Mouse (Mus musculus) heart, adult 2 months (tissue): ENCODE results near the gene Shb. TPM values are rescaled to one million over a fixed set of nuclear protein-coding genes. Genes with fewer than 3 reads are reported as not detected.

Experiments
- DNase-seq, 2 experiments: peaks; one replicate each; pipeline ENCODE4 v3.0.0; 2021
- H3K27ac ChIP-seq: fragments of 200-600 bp; 2 replicates; pipeline ENCODE4 v1.8.1; 2022
- H3K27me3 ChIP-seq: fragments of 200-500 bp; 2 replicates; pipeline ENCODE4 v1.6.1; 2012; ENCODE audit warnings: mild to moderate bottlenecking, low read length, inconsistent platforms, mixed read lengths; ENCODE audit not compliant: control insufficient read depth, insufficient read depth
- H3K36me3 ChIP-seq: fragments of 200-500 bp; 2 replicates; pipeline ENCODE4 v1.6.1; 2012; ENCODE audit warnings: low read length, inconsistent platforms; ENCODE audit not compliant: control insufficient read depth, insufficient read depth
- H3K4me1 ChIP-seq: fragments of 200-500 bp; 2 replicates; pipeline ENCODE4 v1.6.1; 2011; ENCODE audit warnings: low read length; ENCODE audit not compliant: control insufficient read depth, insufficient read depth
- H3K4me3 ChIP-seq: fragments of 200-600 bp; 2 replicates; pipeline ENCODE4 v1.8.1; 2022
- H3K79me2 ChIP-seq: fragments of 200-500 bp; replicated peaks from 2 replicates; pipeline ENCODE4 v1.6.1; 2012; ENCODE audit warnings: mild to moderate bottlenecking, inconsistent platforms, low read length, moderate library complexity, mixed read lengths; ENCODE audit not compliant: control insufficient read depth, insufficient read depth
- H3K9ac ChIP-seq: fragments of 200-500 bp; 2 replicates; pipeline ENCODE4 v1.6.1; 2012; ENCODE audit warnings: low read depth, mild to moderate bottlenecking, control low read depth, inconsistent platforms, low read length, mixed read lengths
- CTCF ChIP-seq: fragments of 200-600 bp; IDR thresholded peaks from 2 replicates; pipeline ENCODE4 v1.8.1; 2022; ENCODE audit warnings: antibody characterized with exemption, mild to moderate bottlenecking, moderate library complexity
- EP300 ChIP-seq: fragments of 200-500 bp; IDR thresholded peaks from 2 replicates; pipeline ENCODE4 v1.6.1; 2011; ENCODE audit warnings: low read depth, low read length, control low read depth; ENCODE audit not compliant: insufficient read depth
- POLR2A ChIP-seq: fragments of 200-500 bp; IDR thresholded peaks from 2 replicates; pipeline ENCODE4 v1.6.1; 2011; ENCODE audit warnings: mild to moderate bottlenecking, low read depth, low read length, control low read depth; ENCODE audit not compliant: insufficient read depth
- whole genome bisulfite sequencing: fragments of 180-500 bp; shearing (Covaris S2); methylation state at CpG from one replicate; pipeline ENCODE4 v1.1.7; 2018; 5-methylcytosine and 5-hydroxymethylcytosine counted together
- intact Hi-C: fragments of 180-260 bp; cut with DNase I; formaldehyde crosslinking; loops from one replicate; pipeline ENCODE4 v1.15.1; 2025
- long read RNA-seq: library from polyadenylated mRNA; stranded (forward); transcript quantifications from one replicate; pipeline ENCODE4 v2.0.0, GENCODE M21; 2021
- polyA plus RNA-seq: library from polyadenylated mRNA; depleted of rRNA; stranded (reverse); fragments of >200 nt; gene quantifications from 2 replicates; pipeline ENCODE4 v1.2.3, GENCODE M21; 2012; rRNA removed
- total RNA-seq, 2 experiments: library from RNA; stranded (reverse); gene quantifications; 2 replicates each; pipeline ENCODE4 v1.2.3; 2021

Gene Shb
- 10 to 100 TPM; 27.2 to 43.0 TPM for total RNA-seq
- polyA plus RNA-seq = 19.2 and 19.4 TPM in 2 replicates
- long read RNA-seq, transcript Shb-201 (6 exons, 2,244 nt) = major isoform, 62 of 69 reads
- long read RNA-seq, partial matches to known transcripts = 2 of 69 reads
- long read RNA-seq, other reads (novel, unspliced or antisense) = 5 of 69 reads

DNA sequence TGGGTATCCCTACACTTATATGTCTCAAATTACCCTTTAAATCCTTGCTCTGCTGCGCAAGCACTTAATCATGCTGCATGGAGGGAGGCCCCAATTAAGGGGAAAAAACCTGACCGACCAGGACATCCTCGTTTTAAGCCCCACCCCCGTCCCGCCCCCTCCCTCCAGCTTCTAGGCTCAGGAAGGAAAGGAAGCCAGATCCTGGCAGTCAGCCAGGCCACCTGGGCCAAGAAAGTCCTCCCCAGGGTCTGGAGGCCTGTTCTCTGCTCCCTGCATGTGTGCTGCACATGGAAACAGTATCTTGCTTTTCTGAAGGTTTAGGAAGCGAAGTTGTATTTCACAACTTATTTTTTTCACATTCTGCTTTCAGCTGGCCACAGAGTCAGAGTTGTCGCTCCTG is at the start of gene Shb:
Shb (minus strand) TSS at position 96 of the 400 bp plus-strand sequence.
- Histone ChIP-seq H3K9ac (no peak within 1 kb of the TSS; the same call in 1 of the 2 replicates), H3K27me3 (no peaks in the 10 kb centered on the region), H3K27ac (peak within 1 kb of the TSS; percentile 93), H3K79me2 (no peaks in the 10 kb centered on the region), H3K4me3 (peak within 1 kb of the TSS; percentile 86), H3K36me3 (peaks cover 2% of the 10 kb centered on the region), H3K4me1 (peaks cover 11% of the 10 kb centered on the region)
- peak; percentile 86 to 88 for DNase-seq
- intact Hi-C loops = loop anchor here (5.0 to 10.0 kb wide), 3 partner anchors 95 to 518 kb away; partner anchors contain the start of genes Polr1e, Tomm5 and Zbtb5
- TF ChIP-seq POLR2A (peak; percentile 43; the same call in 1 of the 2 replicates), EP300 (0 out of 2 replicates have a peak, but pooled peaks have one; percentile 35), CTCF (no peak)
- 13% methylated on average over 7 of the region's 7 CpGs for WGBS

DNA sequence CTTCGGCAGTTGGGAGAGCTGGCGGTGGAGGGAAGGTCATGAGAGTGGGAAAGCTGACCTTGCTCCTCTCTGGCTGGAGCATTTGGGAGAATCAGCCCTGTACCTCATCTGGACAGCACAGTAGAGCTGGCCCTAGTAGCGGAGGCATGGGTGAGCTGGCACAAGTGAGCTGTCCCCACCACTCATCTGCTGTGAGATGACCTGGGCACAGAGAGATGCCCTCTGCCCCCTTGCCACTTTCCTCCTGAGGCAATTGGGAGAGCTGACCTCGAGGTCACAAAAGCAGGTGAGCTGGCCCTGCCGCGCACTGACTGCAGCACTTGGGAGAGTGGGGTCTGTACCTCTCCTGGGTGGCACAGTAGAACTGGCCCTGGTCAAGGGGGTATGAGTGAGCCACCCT is 48.8 kb upstream of the Shb start:
- no peaks in the 10 kb centered on the region for H3K79me2 ChIP-seq
- no peak overlapping the region for H3K9ac ChIP-seq
- H3K4me3 ChIP-seq = no peak overlapping the region
- DNase-seq = no peak
- no peak overlapping the region for H3K27ac ChIP-seq
- H3K4me1 ChIP-seq = no peaks in the 10 kb centered on the region
- H3K27me3 ChIP-seq = no peaks in the 10 kb centered on the region
- intact Hi-C loops = no loop called here
- no peak for TF ChIP-seq EP300
- H3K36me3 ChIP-seq = no peaks in the 10 kb centered on the region
- 91% methylated on average over 6 of the region's 6 CpGs for WGBS

DNA sequence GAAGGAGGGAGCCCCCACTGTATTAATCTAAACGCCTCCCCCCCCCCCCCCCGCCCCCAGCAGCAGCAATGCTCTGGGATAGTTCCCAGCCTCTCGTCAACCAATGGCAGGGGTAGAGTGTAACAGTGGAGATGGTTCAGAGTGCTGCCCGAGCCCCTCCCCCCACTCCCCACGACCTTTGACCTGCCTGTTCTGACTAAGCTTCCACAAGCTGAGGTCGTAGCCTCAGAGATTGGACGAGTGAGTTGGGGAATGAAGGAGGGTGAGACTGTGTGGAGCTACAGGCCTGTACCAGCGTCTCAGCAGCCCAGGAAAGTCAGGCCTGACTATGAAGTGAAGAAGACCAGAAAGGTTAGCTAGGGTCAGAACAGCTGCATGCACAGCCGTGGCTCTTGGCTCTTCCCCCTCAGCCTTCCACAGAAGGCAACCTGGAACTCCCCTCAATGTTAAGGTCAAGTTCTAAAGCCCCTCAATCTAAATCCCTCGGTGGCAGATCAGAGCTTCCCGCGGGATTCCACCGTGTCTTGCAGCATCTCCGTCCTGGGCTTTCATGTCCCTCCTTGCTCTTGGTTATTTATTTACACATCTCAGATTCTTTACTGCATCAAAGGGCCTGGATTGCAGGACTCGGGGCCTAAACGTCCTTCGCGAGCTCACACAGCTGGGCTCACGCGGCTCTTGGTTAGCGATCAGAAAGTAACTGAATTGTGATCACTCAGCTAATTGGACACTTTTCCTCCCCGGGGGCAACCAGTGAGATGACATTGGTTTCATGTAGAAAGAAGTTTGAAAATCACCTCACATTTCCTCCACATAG is 46.5 kb upstream of the Shb start:
- H3K4me1 ChIP-seq = no peaks in the 10 kb centered on the region
- no peaks in the 10 kb centered on the region for H3K79me2 ChIP-seq
- H3K9ac ChIP-seq = no peak overlapping the region
- H3K27ac ChIP-seq = no peak overlapping the region
- DNase-seq = no peak
- WGBS = 62% methylated on average over 22 of the region's 22 CpGs
- TF ChIP-seq CTCF (no peak), POLR2A (no peak), EP300 (no peak)
- H3K36me3 ChIP-seq = no peaks in the 10 kb centered on the region
- H3K4me3 ChIP-seq = no peak overlapping the region
- H3K27me3 ChIP-seq = no peaks in the 10 kb centered on the region
- intact Hi-C loops = no loop called here

DNA sequence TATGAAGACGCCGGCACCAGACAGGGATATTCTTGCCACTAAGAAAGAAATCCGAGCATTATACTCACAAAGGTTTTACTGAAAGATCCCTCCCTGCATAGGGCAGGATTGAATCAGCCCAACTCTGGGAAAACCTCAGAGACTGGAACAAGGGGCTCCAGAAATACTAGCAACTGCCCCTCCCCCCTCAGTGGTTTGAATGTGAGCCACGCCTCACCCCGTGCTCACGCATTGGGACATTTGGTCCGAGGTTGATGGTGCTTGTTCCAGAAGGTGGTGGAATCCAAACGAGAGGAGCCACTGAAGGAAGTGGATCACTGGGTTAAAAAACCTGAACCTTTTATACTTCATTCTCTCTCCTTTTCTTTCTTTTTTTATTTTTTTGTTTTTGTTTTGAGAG is 45.4 kb upstream of the Shb start:
- no peaks in the 10 kb centered on the region for H3K4me1 ChIP-seq
- 74% methylated on average over 8 of the region's 8 CpGs for WGBS
- intact Hi-C loops = no loop called here
- H3K27me3 ChIP-seq = no peaks in the 10 kb centered on the region
- H3K79me2 ChIP-seq = no peaks in the 10 kb centered on the region
- H3K36me3 ChIP-seq = no peaks in the 10 kb centered on the region
- H3K27ac ChIP-seq = no peak overlapping the region
- TF ChIP-seq POLR2A = no peak
- no peak overlapping the region for H3K4me3 ChIP-seq
- no peak overlapping the region for H3K9ac ChIP-seq
- no peak for DNase-seq

- 62% methylated on average over 15 of the region's 15 CpGs for WGBS
- intact Hi-C loops = no loop called here
- no peak overlapping the region for H3K27ac ChIP-seq
- no peaks in the 10 kb centered on the region for H3K27me3 ChIP-seq
- H3K4me3 ChIP-seq = no peak overlapping the region
- no peaks in the 10 kb centered on the region for H3K4me1 ChIP-seq
- no peaks in the 10 kb centered on the region for H3K36me3 ChIP-seq
- no peak overlapping the region for H3K9ac ChIP-seq
- DNase-seq = no peak
- TF ChIP-seq EP300 = no peak
- TF ChIP-seq CTCF = no peak
- no peak for TF ChIP-seq POLR2A
- H3K79me2 ChIP-seq = no peaks in the 10 kb centered on the region
These were observed 42.4 kb upstream of the Shb start for GRCm38 (mm10) chr4:45574614-45575169.

DNA sequence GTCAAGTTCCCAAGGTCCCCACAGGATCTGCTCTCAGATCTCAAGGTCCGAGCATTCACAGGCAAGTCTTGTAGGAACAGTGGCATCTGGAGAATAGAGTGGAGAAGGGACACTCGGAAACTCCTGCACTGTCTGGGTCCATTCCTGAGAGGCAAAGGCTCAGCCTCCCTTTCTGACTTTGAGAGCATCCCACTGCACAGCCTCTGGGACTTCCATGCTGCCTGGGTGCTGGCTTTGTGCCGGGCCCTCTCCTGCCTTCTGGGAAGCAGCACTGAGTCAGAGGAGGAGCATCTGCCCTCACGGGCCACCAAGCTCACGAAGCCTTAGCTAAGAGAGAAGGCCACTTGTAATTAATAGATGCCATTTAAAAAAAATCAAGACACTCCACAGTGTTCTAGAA is 37.3 kb upstream of the Shb start:
- H3K27ac ChIP-seq = no peak overlapping the region
- no peak for DNase-seq
- no peak overlapping the region for H3K9ac ChIP-seq
- H3K4me1 ChIP-seq = no peaks in the 10 kb centered on the region
- no peaks in the 10 kb centered on the region for H3K79me2 ChIP-seq
- H3K4me3 ChIP-seq = no peak overlapping the region
- H3K27me3 ChIP-seq = no peaks in the 10 kb centered on the region
- WGBS = 55% methylated on average over 5 of the region's 5 CpGs
- intact Hi-C loops = no loop called here
- no peak for TF ChIP-seq POLR2A
- TF ChIP-seq CTCF = no peak
- no peak for TF ChIP-seq EP300
- H3K36me3 ChIP-seq = no peaks in the 10 kb centered on the region
